ENCODE assay signal across 8 mouse cellular contexts in the genomic region with DNA sequence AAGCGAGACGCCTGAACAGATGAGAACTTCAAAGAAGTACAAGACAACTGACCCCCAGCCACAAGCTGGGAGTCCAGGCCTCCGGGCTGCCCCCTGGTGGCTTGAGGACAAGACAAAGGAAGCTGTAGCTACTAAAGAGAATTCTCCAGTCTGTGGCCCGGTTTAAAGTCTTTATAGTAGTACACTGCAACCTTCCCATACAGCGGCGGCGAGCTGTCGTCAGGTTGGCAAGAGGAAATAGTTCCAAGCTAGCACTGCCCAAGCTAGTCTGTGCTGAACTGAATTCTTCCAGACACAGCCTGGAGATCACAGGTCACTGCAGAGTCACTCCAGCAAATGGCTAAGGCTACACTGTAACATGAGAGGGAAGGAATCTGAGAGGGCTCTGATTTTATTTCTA. TPM values are rescaled to one million over a fixed set of nuclear protein-coding genes. Genes with fewer than 3 reads are reported as not detected.
DNase-seq lines count a peak whose midpoint lies in the region; ATAC-seq and TF ChIP-seq lines count a peak whose summit lies in the region.
"Had no signal": no experiment of that assay in that cellular context is flagged by ENCODE, and none has a peak within 500 bp of the region (broad histone marks: within the 10 kb centered on the region; RNA-seq: fewer than 3 reads in every experiment).

No protein-coding gene starts in this region.

- no peaks in the 10 kb centered on the region for H3K27me3 ChIP-seq in midbrain, embryonic 10.5 days (ENCODE audit: low read depth, poor library complexity, severe bottlenecking)
- no peaks in the 10 kb centered on the region for H3K27me3 ChIP-seq in midbrain, embryonic 15.5 days (replicated peaks)
- H3K27me3 ChIP-seq in forebrain, postnatal 0 days (ENCODE audit: insufficient read depth, low read length), result no peaks in the 10 kb centered on the region
- no peaks in the 10 kb centered on the region for H3K27me3 ChIP-seq in lung, postnatal 0 days (replicated peaks; ENCODE audit: insufficient read depth, low read length)

- H3K27ac ChIP-seq in midbrain, embryonic 10.5 days (replicated peaks), result no peak overlapping the region
- no peak overlapping the region for H3K27ac ChIP-seq in midbrain, embryonic 15.5 days
- no peak overlapping the region for H3K27ac ChIP-seq in forebrain, postnatal 0 days (ENCODE audit: low read depth, low read length)
- H3K27ac ChIP-seq in lung, postnatal 0 days (ENCODE audit: low read length), result no peak overlapping the region

- no peak for TF ChIP-seq EP300 in lung, postnatal 0 days (IDR thresholded peaks at IDR 0.05)

- DNase-seq in midbrain, embryonic 10.5 days (ENCODE audit: low spot score), result peak; percentile 63
- peak; percentile 18 to 22 for DNase-seq in adrenal gland, postnatal 4 days (ENCODE audit: low spot score in 2 of 2)
- peak; percentile 70 for DNase-seq in forebrain, postnatal 0 days
- peak; percentile 6 to 40 for DNase-seq in kidney, adult 8-10 months
- DNase-seq in lung, postnatal 0 days (ENCODE audit: low spot score), result peak; percentile 48
- peak; percentile 32 for DNase-seq in right cerebral cortex, postnatal 25 days

- peaks cover 90% of the 10 kb centered on the region for H3K36me3 ChIP-seq in midbrain, embryonic 10.5 days
- H3K36me3 ChIP-seq in midbrain, embryonic 15.5 days (replicated peaks), result peaks cover 32% of the 10 kb centered on the region
- peaks cover 74% of the 10 kb centered on the region for H3K36me3 ChIP-seq in forebrain, postnatal 0 days (ENCODE audit: insufficient read depth)
- peaks cover 29% of the 10 kb centered on the region; the same call in 1 of the 2 replicates for H3K36me3 ChIP-seq in lung, postnatal 0 days (ENCODE audit: insufficient read depth, low read length)

- ATAC-seq in midbrain, embryonic 15.5 days (replicated peaks), result no peak; the same call in 1 of the 2 replicates
- ATAC-seq in forebrain, postnatal 0 days, result peak; percentile 45; the same call in 1 of the 2 replicates
- ATAC-seq in lung, postnatal 0 days, result no peak

- H3K4me1 ChIP-seq in midbrain, embryonic 10.5 days, result no peaks in the 10 kb centered on the region
- no peaks in the 10 kb centered on the region for H3K4me1 ChIP-seq in midbrain, embryonic 15.5 days
- H3K4me1 ChIP-seq in forebrain, postnatal 0 days (ENCODE audit: insufficient read depth), result no peaks in the 10 kb centered on the region
- no peaks in the 10 kb centered on the region for H3K4me1 ChIP-seq in lung, postnatal 0 days (ENCODE audit: insufficient read depth, low read depth, low read length)

- H3K9me3 ChIP-seq in midbrain, embryonic 10.5 days (replicated peaks), result no peaks in the 10 kb centered on the region
- H3K9me3 ChIP-seq in midbrain, embryonic 15.5 days, result no peaks in the 10 kb centered on the region
- H3K9me3 ChIP-seq in forebrain, postnatal 0 days (ENCODE audit: low read length), result no peaks in the 10 kb centered on the region
- no peaks in the 10 kb centered on the region for H3K9me3 ChIP-seq in lung, postnatal 0 days (ENCODE audit: low read length)

- H3K4me3 ChIP-seq in midbrain, embryonic 10.5 days, result no peak overlapping the region
- H3K4me3 ChIP-seq in midbrain, embryonic 15.5 days, result no peak overlapping the region
- no peak overlapping the region for H3K4me3 ChIP-seq in forebrain, postnatal 0 days (ENCODE audit: low read depth, low read length)
- no peak overlapping the region for H3K4me3 ChIP-seq in lung, postnatal 0 days (ENCODE audit: low read depth, low read length)
- H3K4me3 ChIP-seq: myocyte had no signal

- WGBS in midbrain, embryonic 10.5 days, result 49% methylated on average over 8 of the region's 8 CpGs
- WGBS in midbrain, embryonic 15.5 days, result 39% methylated on average over 8 of the region's 8 CpGs
- WGBS in forebrain, postnatal 0 days, result 48% methylated on average over 8 of the region's 8 CpGs
- WGBS in lung, postnatal 0 days, result 63% methylated on average over 8 of the region's 8 CpGs

- H3K4me2 ChIP-seq in midbrain, embryonic 15.5 days, result no peak overlapping the region
- no peak overlapping the region for H3K4me2 ChIP-seq in forebrain, postnatal 0 days (ENCODE audit: low read depth)
- no peak overlapping the region for H3K4me2 ChIP-seq in lung, postnatal 0 days (replicated peaks; ENCODE audit: low read depth, low read length)

- TF ChIP-seq CTCF in forebrain, postnatal 0 days (IDR thresholded peaks at IDR 0.05; ENCODE audit: low read depth), result peak; percentile 61
- TF ChIP-seq CTCF in lung, postnatal 0 days (IDR thresholded peaks at IDR 0.05), result peak; percentile 70

- no peak overlapping the region for H3K9ac ChIP-seq in midbrain, embryonic 15.5 days
- H3K9ac ChIP-seq in forebrain, postnatal 0 days, result no peak overlapping the region
- H3K9ac ChIP-seq in lung, postnatal 0 days (replicated peaks; ENCODE audit: low read depth), result no peak overlapping the region

RNA-seq across cellular contexts. Expression of gene Dicer1, which starts 52.0 kb away (rescaled TPM):
- 38.9 and 39.1 TPM in 2 replicates for polyA plus RNA-seq in midbrain, embryonic 10.5 days (2016; fragmentation: Nextera tagmentation; extraction: Ambion mirVana)
- 42.1 and 44.0 TPM in 2 replicates for polyA plus RNA-seq in midbrain, embryonic 15.5 days (2015; fragmentation: Nextera tagmentation; extraction: Ambion mirVana)
- 10 to 100 TPM; 71.2 to 73.1 TPM for total RNA-seq in adrenal gland, postnatal 4 days (2021)
- total RNA-seq in forebrain, postnatal 0 days (2014; rRNA removed), result 27.5 and 38.7 TPM in 2 replicates
- 15.8 and 28.7 TPM in 2 replicates for polyA plus RNA-seq in forebrain, postnatal 0 days (2015; fragmentation: Nextera tagmentation; extraction: Ambion mirVana)
- 15.6 and 17.7 TPM in 2 replicates for polyA plus RNA-seq in lung, postnatal 0 days (2015; fragmentation: Nextera tagmentation; extraction: Ambion mirVana)

Comparison
In these comparisons a context has a peak if more than half of its experiments do, and no peak if none do; other contexts are left out.
1. DNase-seq: peak in every context shown above with its lines; median percentile 70 in forebrain, postnatal 0 days; 63 in midbrain, embryonic 10.5 days; 48 in lung, postnatal 0 days; 32 in right cerebral cortex, postnatal 25 days; 23 in kidney, adult 8-10 months; 20 in adrenal gland, postnatal 4 days.